Mouse (Mus musculus) midbrain, embryonic 16.5 days (tissue): ENCODE results near the gene Rnd3. TPM values are rescaled to one million over a fixed set of nuclear protein-coding genes. Genes with fewer than 3 reads are reported as not detected.

Source experiments
- ATAC-seq: fragments of 200-750 bp; cut with Nextera tagmentation; 2 replicates; pipeline ENCODE4 v1.8.0; 2017; ENCODE audit warnings: moderate TSS enrichment
- H3K27ac ChIP-seq: fragments of 300-500 bp; sonication (generic); 2 replicates; pipeline ENCODE4 v1.5.1; 2014; ENCODE audit warnings: mild to moderate bottlenecking, low read length, mixed read lengths
- H3K27me3 ChIP-seq: fragments of 300-500 bp; sonication (generic); 2 replicates; pipeline ENCODE4 v1.6.1; 2014; ENCODE audit warnings: low read depth, low read length, mixed read lengths; ENCODE audit not compliant: control insufficient read depth, insufficient read depth
- H3K36me3 ChIP-seq: fragments of 300-500 bp; sonication (generic); 2 replicates; pipeline ENCODE4 v1.6.1; 2014; ENCODE audit warnings: mild to moderate bottlenecking, low read length, moderate library complexity, mixed read lengths; ENCODE audit not compliant: control insufficient read depth, insufficient read depth
- H3K4me1 ChIP-seq: fragments of 300-500 bp; sonication (generic); 2 replicates; pipeline ENCODE4 v1.6.1; 2014; ENCODE audit warnings: mild to moderate bottlenecking, low read length, mixed read lengths; ENCODE audit not compliant: control insufficient read depth, insufficient read depth
- H3K4me2 ChIP-seq: fragments of 300-500 bp; sonication (generic); 2 replicates; pipeline ENCODE4 v1.6.1; 2014; ENCODE audit warnings: mild to moderate bottlenecking, low read length, mixed read lengths
- H3K4me3 ChIP-seq: fragments of 300-500 bp; sonication (generic); 2 replicates; pipeline ENCODE4 v1.5.1; 2014; ENCODE audit warnings: low read depth, mild to moderate bottlenecking, low read length, moderate library complexity, mixed read lengths
- H3K9ac ChIP-seq: fragments of 300-500 bp; sonication (generic); 2 replicates; pipeline ENCODE4 v1.6.1; 2014; ENCODE audit warnings: low read depth, low read length, mixed read lengths
- H3K9me3 ChIP-seq: fragments of 300-500 bp; sonication (generic); replicated peaks from 2 replicates; pipeline ENCODE4 v1.6.1; 2014; ENCODE audit warnings: mild to moderate bottlenecking, low read length, mixed read lengths; ENCODE audit not compliant: control insufficient read depth, poor library complexity, severe bottlenecking
- WGBS: fragments of 180-500 bp; shearing (Covaris S2); extraction: QIAGEN DNeasy Blood & Tissue Kit; methylation state at CpG from one replicate; pipeline ENCODE4 v1.1.7; 2014; 5-methylcytosine and 5-hydroxymethylcytosine counted together
- polyA plus RNA-seq: library from polyadenylated mRNA; unstranded; fragments of >200 nt; fragmentation: Nextera tagmentation; extraction: Ambion mirVana; gene quantifications from 2 replicates; pipeline ENCODE4 v1.2.1, GENCODE M21; 2015

The Rnd3 gene
- polyA plus RNA-seq, result 157 and 180 TPM in 2 replicates

DNA sequence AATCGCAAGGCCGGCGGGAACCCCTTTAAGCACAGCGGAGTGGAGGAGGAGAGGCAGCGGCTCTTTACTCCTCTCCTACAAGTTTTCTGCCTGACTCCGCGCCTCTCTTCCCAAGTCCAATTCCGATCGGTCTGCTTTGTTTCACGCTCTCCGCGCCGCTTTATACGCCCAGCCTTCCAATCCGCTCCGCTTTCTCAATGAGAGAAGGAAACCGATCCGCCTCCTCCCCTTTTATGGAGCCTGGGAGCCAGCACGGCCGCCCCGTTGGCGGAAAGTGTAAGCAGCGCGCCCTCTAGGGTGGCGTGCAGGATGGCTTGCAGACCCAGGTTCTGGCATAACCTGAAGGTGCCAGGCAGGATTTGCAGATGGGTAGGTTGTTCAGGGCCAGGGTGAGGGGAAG lies at the start of gene Rnd3:
TSS of gene Rnd3 (minus strand) at position 137 of the 400 bp plus-strand sequence.
- Histone ChIP-seq H3K9ac (peak within 1 kb of the TSS; percentile 96), H3K4me1 (peaks cover 10% of the 10 kb centered on the region), H3K4me2 (peak within 1 kb of the TSS; percentile 64), H3K27ac (peak within 1 kb of the TSS; percentile 93), H3K9me3 (no peaks in the 10 kb centered on the region), H3K36me3 (no peaks in the 10 kb centered on the region), H3K27me3 (no peaks in the 10 kb centered on the region), H3K4me3 (peak within 1 kb of the TSS; percentile 81)
- 0% methylated on average over 25 of the region's 25 CpGs for WGBS
- ATAC-seq, result peak; percentile 64

DNA sequence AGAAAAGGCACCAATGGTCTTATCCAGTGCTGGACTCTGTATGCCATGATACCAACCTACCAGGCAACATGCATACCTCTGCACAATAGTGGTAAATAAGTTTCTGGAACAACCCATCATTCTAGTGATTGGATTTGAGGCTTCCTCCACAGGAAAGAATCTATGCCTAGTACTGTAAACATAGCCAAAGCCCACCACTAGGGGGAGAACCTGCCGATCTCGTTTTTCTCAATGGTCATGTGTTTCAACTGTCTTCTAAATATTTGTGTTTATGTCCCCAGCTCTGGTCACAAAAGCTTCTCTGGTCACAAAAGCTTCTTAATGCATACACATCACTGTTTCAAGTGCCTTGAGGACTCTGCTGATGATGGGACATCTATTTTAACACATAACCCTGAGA lies 43.4 kb upstream of the Rnd3 start:
- ATAC-seq, result no peak
- Histone ChIP-seq H3K9me3 (no peaks in the 10 kb centered on the region), H3K4me2 (no peak overlapping the region), H3K4me3 (no peak overlapping the region), H3K4me1 (no peaks in the 10 kb centered on the region), H3K9ac (no peak overlapping the region), H3K27me3 (no peaks in the 10 kb centered on the region), H3K27ac (no peak overlapping the region), H3K36me3 (no peaks in the 10 kb centered on the region)
- 67% methylated on average over 2 of the region's 2 CpGs for WGBS

DNA sequence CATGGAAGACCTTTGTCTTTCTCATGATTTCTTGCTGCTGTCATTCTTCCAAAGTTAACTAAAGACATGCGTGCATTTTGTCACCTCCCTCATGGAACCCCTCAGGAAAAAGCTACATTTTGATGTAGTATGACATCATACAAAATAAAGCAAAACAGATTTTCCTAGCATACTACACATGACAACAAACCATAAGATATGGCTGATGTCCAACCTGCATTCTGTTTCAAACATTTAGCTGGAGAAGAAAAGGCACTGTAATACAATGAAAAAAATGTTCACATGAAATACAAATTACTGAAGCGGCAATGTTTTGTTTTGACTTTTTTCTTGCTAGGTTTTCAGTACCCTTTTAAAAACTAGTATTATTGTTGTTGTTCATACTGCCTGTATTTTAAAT lies 36.9 kb upstream of the Rnd3 start:
- no peaks in the 10 kb centered on the region for H3K36me3 ChIP-seq
- WGBS, result 98% methylated on average over 2 of the region's 2 CpGs
- no peak for ATAC-seq
- H3K9me3 ChIP-seq, result no peaks in the 10 kb centered on the region
- no peak overlapping the region for H3K27ac ChIP-seq
- no peaks in the 10 kb centered on the region for H3K27me3 ChIP-seq
- H3K9ac ChIP-seq, result no peak overlapping the region
- H3K4me3 ChIP-seq, result no peak overlapping the region
- H3K4me2 ChIP-seq, result no peak overlapping the region
- no peaks in the 10 kb centered on the region for H3K4me1 ChIP-seq

DNA sequence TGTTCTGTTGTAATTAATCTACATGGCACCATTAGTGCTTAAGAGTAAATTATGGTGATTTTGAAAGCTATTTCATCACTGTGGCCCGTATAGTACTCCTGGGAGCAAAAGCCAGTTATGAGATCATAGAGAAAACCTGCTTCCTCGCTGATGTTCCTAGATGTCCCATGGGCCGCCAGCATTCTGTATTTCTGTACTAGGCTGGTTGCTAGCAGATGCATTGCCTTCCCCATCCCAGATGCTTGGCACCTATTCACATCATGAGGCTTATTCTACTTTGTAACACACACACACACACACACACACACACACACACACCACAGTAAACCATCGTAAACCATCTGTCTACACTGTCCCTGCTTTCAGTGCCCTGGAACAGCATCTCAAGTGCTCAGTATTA lies 34.1 kb upstream of the Rnd3 start:
- H3K4me3 ChIP-seq, result no peak overlapping the region
- no peaks in the 10 kb centered on the region for H3K36me3 ChIP-seq
- no peak overlapping the region for H3K27ac ChIP-seq
- WGBS, result 86% methylated on average over 4 of the region's 4 CpGs
- H3K9me3 ChIP-seq, result no peaks in the 10 kb centered on the region
- H3K4me1 ChIP-seq, result no peaks in the 10 kb centered on the region
- H3K9ac ChIP-seq, result no peak overlapping the region
- ATAC-seq, result no peak
- no peaks in the 10 kb centered on the region for H3K27me3 ChIP-seq
- H3K4me2 ChIP-seq, result no peak overlapping the region

DNA sequence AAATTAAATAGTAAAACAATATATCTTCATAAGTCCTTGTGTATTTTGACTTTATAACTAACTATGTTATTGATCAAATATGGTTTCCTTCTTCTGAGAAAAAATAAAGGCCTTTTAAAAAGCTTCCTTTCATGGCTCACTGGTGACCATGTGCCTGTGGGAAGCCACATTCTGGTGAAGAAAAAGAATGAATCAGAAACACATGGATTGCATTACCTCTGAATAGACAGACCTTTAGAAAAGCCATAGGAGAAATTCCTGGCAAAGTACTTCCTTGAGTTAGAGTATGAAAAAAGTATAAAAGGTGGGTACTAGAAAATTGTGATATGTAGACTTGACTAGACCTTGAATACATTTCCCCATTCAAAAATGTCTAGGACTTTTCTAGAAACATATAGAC lies 32.5 kb upstream of the Rnd3 start:
- H3K9ac ChIP-seq, result no peak overlapping the region
- H3K4me2 ChIP-seq, result no peak overlapping the region
- H3K9me3 ChIP-seq, result no peaks in the 10 kb centered on the region
- H3K4me1 ChIP-seq, result no peaks in the 10 kb centered on the region
- no peaks in the 10 kb centered on the region for H3K36me3 ChIP-seq
- H3K27me3 ChIP-seq, result no peaks in the 10 kb centered on the region
- no peak for ATAC-seq
- no peak overlapping the region for H3K4me3 ChIP-seq
- H3K27ac ChIP-seq, result no peak overlapping the region

DNA sequence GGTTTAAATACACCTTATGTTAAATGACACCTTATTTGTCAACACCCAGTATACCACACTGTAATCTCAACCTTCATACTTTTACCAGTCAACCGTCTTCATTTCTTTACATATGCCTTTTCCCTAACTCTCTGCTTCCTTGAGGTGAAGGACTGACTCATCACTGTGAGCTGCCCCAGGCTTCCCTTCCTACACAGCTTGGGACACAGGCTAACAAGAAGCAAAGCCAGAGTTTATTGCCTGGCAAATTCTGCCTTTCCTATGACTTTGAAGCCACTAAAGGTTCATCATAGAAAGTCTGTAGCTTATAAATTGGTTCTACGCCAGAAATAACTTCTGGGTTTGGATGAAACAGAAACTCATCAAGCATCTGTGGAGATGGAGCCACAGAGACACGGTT lies 30.2 kb upstream of the Rnd3 start:
- whole genome bisulfite sequencing, result 91% methylated on average over 3 of the region's 3 CpGs

DNA sequence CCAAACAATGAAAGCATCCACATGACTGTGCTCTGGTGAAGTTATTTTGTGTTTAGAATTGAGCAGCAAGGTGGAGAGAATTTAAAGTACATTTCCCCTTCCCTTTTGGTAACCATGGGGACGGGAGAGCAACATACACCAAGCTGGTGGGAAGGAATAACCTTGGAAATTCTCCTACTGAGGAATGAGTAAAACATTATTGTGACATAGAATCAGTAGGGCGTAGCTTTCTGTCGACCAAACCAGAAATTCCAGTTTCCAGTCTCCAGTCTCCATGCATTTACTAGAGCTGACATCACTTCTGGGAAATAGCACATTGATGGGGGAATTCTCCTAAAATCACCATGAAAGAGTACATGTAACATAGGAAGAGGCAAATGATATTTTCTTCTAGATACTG lies 28.7 kb upstream of the Rnd3 start:
- Histone ChIP-seq H3K4me2 (no peak overlapping the region), H3K27me3 (no peaks in the 10 kb centered on the region), H3K36me3 (no peaks in the 10 kb centered on the region), H3K9me3 (no peaks in the 10 kb centered on the region), H3K4me1 (no peaks in the 10 kb centered on the region), H3K27ac (no peak overlapping the region), H3K4me3 (no peak overlapping the region), H3K9ac (no peak overlapping the region)
- 0 out of 2 replicates have a peak, but pooled peaks have one; percentile 36 for ATAC-seq
- 71% methylated on average over 3 of the region's 3 CpGs for WGBS

More for the DNA sequence above, 30.2 kb upstream of the Rnd3 start:
- Histone ChIP-seq H3K4me2 (no peak overlapping the region), H3K27me3 (no peaks in the 10 kb centered on the region), H3K4me3 (no peak overlapping the region), H3K9me3 (no peaks in the 10 kb centered on the region), H3K4me1 (no peaks in the 10 kb centered on the region), H3K27ac (no peak overlapping the region), H3K9ac (no peak overlapping the region), H3K36me3 (no peaks in the 10 kb centered on the region)
- ATAC-seq, result no peak

DNA sequence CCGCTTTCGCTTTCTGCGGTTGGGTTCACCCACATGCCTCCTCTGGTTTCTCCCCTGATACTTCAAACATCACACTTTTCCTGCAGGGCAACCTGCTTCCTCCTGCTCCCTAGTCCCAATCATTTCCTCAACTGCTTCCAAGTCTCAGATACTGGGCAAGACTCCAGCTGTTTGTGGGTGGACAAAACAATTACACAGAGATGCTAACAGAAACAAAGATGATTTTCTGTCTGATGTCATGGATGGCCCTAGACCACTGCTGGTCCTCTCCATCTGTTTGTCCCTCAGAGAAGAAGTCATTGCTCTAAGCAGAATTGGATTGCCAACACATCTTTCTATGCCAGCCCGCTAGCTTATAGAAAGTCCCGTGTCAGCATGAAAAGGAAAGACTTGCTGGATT lies 26.4 kb upstream of the Rnd3 start:
- WGBS, result 76% methylated on average over 5 of the region's 5 CpGs
- no peak for ATAC-seq
- H3K27ac ChIP-seq, result no peak overlapping the region
- no peak overlapping the region for H3K4me2 ChIP-seq
- no peaks in the 10 kb centered on the region for H3K27me3 ChIP-seq
- H3K9me3 ChIP-seq, result no peaks in the 10 kb centered on the region
- no peaks in the 10 kb centered on the region for H3K4me1 ChIP-seq
- H3K9ac ChIP-seq, result no peak overlapping the region
- no peak overlapping the region for H3K4me3 ChIP-seq
- no peaks in the 10 kb centered on the region for H3K36me3 ChIP-seq

DNA sequence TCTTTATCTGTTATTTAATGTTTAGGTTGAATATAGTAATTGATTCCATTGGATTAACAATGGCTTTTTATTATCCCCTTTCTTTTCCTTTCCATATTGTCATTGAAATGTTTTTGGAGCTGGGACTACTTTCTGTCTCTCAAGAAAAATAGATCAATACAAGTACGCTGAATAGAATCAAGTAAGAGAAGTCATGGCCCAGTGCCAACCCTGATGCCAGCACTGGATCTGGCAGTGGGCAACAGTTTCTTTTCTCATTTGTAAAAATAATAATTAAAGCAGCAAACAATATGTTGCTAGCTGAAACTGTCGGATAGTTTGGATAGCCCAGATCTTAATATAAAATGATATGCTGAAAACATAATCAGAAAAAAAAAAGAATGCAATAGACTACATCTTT lies 12.2 kb upstream of the Rnd3 start:
- 64% methylated on average over 2 of the region's 2 CpGs for WGBS
- no peaks in the 10 kb centered on the region for H3K27me3 ChIP-seq
- no peak for ATAC-seq
- H3K4me3 ChIP-seq, result no peak overlapping the region
- no peaks in the 10 kb centered on the region for H3K9me3 ChIP-seq
- no peak overlapping the region for H3K4me2 ChIP-seq
- no peak overlapping the region for H3K27ac ChIP-seq
- H3K4me1 ChIP-seq, result no peaks in the 10 kb centered on the region
- H3K9ac ChIP-seq, result no peak overlapping the region
- H3K36me3 ChIP-seq, result no peaks in the 10 kb centered on the region

DNA sequence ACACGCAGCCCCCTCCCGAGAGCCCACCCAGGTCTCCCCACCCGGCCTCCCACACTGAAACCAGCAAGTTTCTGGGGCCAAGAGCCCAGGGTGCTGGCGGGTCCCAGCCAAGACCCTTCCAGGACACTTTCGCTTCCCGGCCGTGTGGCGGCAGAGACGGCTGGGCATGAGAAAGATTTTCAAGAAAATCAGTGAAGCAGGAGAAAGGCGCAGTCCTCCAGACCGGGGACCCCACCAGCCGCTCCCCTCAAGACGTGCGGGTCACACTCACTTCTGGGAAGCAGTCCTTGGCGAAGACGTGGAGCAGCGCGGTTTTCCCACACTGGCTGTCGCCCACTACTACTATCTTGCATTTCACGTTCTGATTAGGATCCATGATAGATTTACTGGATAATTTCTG lies 457 bp downstream of the Rnd3 start:
- WGBS, result under 1% methylated on average over 20 of the region's 20 CpGs
- Histone ChIP-seq H3K9ac (peak overlapping the region; percentile 96), H3K4me3 (peak overlapping the region; percentile 81), H3K4me2 (peak overlapping the region; percentile 64), H3K9me3 (no peaks in the 10 kb centered on the region), H3K27ac (peak overlapping the region; percentile 93), H3K27me3 (no peaks in the 10 kb centered on the region), H3K4me1 (peaks cover 12% of the 10 kb centered on the region), H3K36me3 (no peaks in the 10 kb centered on the region)
- ATAC-seq, result peak; percentile 41; the same call in 1 of the 2 replicates
